Mouse (Mus musculus) bone marrow, adult 2 months (tissue): ENCODE results near the gene Usp9x.

ENCODE experiments used
- CTCF ChIP-seq: fragments of 200-500 bp; IDR thresholded peaks from 2 replicates; pipeline ENCODE4 v1.5.1; 2011; ENCODE audit warnings: low read length, control low read depth; ENCODE audit not compliant: control insufficient read depth, insufficient read depth
- POLR2A ChIP-seq: fragments of 200-500 bp; IDR thresholded peaks from 2 replicates; pipeline ENCODE4 v1.6.1; 2011; ENCODE audit warnings: low read depth, mild to moderate bottlenecking, control low read depth, low read length, borderline replicate concordance; ENCODE audit not compliant: control insufficient read depth

DNA sequence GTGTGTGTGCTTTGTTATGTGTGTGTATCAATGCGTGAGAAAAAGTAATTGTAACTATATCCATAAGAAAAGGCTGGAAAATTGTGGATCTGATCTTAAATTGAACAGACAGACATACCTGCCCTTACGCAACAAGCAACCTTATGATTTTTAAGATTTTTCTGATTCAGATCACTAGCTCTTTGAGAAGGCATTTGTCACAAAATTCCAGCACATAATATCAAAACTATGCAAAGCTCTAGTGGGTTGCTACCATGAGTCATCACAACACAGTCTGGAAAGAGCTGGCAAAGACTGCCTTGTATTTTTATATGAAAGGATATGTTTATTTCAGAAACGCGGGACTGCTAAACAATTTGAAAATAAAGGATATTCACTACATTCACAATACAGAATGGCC lies 34.2 kb upstream of the Usp9x start:
- TF ChIP-seq CTCF: no peak
- TF ChIP-seq POLR2A: no peak
